Mouse (Mus musculus): ENCODE results near the gene Atxn1. TPM values are rescaled to one million over a fixed set of nuclear protein-coding genes. Genes with fewer than 3 reads are reported as not detected.
A peak's percentile ranks its signal among the peaks of the same experiment; 100 is the strongest.

The Atxn1 gene
- total RNA-seq, 2 experiments from 2014 or later = 158 to 167 TPM

GRCm38 (mm10) chr13:45964331-45964852 lies 416 bp downstream of the Atxn1 start:
- intact Hi-C loops (cut with DNase I) = loop anchor here (2.0 to 10.0 kb wide), 6 partner anchors 92 to 427 kb away; no protein-coding TSS in a partner anchor
- DNase-seq (ENCODE audit: low spot score in 2 of 2) = peak in 1 of 2 experiments; percentile 51

- intact Hi-C loops (cut with DNase I) = loop anchor here (2.0 to 10.0 kb wide), 6 partner anchors 91 to 426 kb away; no protein-coding TSS in a partner anchor
- DNase-seq (ENCODE audit: low spot score in 2 of 2) = peak; percentile 76 to 77
Measured at GRCm38 (mm10) chr13:45963497-45964330, 1.1 kb downstream of the Atxn1 start.

- peak; percentile 21 to 50 for DNase-seq (ENCODE audit: low spot score in 2 of 2)
- intact Hi-C loops (cut with DNase I) = loop anchor here (5.0 to 10.0 kb wide), 5 partner anchors 90 to 425 kb away; no protein-coding TSS in a partner anchor
Measured at GRCm38 (mm10) chr13:45962776-45963175, 2.0 kb downstream of the Atxn1 start.

DNA sequence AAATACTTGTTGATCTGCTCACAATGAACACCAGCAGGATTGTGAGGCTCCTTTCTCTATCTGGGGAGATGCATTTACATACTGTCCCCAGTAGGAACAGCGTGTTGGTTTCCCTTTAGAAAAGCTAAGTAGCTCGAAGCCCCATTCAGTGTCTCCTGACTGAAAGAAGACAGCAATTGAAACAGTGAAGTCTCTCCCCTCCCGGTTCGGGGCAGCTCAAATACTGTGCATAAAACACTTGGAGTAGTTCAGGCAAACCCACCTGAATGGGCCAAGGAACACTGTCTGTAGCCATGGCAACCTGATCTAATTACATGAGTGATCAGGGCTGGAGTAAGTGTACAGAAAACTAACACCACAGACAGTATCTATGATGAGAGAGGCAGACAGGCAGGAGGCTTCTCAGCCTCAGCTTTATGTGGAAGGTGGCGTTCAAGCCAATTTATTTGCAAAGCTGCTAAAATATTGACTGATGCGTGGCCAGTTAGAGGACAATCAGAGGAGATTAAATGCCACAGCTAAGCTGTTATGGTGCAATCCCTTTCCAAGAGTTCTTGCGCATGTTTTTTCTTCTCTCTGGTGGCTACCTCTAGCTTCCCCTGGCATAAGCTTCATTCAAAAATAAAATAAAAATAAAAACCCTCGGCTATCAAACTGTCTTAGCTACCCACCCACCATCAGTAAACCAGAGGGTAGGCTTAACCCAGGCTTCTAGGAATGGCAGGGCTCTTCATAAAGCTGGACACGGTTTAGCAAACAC lies 2.8 kb downstream of the Atxn1 start:
- peak; percentile 30 to 39 for DNase-seq (ENCODE audit: low spot score in 2 of 2)
- intact Hi-C loops (cut with DNase I) = loop anchor here (5.0 to 10.0 kb wide), 5 partner anchors 90 to 425 kb away; no protein-coding TSS in a partner anchor

DNA sequence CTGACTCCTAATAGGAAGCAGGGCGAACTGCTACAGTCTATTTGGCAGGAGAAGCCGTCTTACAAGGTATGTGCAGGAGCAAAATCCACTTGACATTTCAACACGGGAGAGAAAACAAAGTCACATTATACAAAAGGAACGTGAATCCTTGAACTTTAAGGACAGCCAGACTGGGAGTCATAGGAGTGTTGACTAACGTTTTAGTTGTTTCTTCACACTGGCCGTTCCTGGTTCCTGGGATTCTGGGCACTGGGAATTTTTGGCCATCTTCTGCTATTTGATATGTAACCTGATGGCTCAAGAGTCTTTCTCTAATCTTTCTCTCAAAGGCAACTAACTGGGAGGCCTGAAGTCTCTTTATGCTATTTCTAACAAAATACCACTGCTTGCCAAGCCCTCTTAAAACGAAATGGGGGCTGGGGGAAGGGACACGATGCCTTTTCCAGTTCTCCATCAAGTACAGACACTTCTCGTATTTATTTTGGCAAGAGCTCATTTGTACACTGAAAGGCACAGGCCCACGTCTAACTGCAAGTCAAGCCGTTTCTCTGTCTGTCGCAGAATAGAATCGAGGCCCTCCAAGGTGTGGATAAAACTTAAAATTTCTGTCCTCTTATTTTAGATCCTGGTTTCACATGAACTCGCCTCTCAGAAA lies 4.4 kb downstream of the Atxn1 start:
- no peak for DNase-seq (ENCODE audit: low spot score in 2 of 2)
- intact Hi-C loops (cut with DNase I) = loop anchor here (5.0 to 10.0 kb wide), 5 partner anchors 88 to 423 kb away; no protein-coding TSS in a partner anchor

DNA sequence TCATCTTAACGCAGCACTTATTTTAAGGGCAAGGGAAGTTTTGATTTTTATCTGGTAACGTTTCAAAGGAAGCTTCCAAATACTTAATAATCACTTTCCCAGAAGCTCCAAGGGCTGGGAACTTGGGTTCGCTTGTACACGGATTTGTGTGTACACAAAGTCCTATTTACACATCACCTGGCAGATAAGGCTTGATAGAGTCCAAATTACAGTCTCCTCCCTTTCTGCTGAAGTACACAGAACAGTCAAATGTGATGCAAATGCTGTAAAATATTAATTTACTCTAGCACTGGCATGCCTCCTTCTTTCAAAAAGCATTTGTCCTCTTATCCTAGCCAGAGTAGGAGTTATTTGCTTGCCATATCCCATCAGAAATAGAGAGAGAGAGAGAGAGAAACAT lies 6.5 kb downstream of the Atxn1 start:
- intact Hi-C loops (cut with DNase I) = no loop called here
- no peak for DNase-seq (ENCODE audit: low spot score in 2 of 2)

GRCm38 (mm10) chr13:45957629-45958028 lies 7.2 kb downstream of the Atxn1 start:
- DNase-seq (ENCODE audit: low spot score in 2 of 2) = no peak
- intact Hi-C loops (cut with DNase I) = no loop called here

- intact Hi-C loops (cut with DNase I) = no loop called here
- no peak for DNase-seq (ENCODE audit: low spot score in 2 of 2)
Measured at GRCm38 (mm10) chr13:45956287-45956686, 8.5 kb downstream of the Atxn1 start.

DNA sequence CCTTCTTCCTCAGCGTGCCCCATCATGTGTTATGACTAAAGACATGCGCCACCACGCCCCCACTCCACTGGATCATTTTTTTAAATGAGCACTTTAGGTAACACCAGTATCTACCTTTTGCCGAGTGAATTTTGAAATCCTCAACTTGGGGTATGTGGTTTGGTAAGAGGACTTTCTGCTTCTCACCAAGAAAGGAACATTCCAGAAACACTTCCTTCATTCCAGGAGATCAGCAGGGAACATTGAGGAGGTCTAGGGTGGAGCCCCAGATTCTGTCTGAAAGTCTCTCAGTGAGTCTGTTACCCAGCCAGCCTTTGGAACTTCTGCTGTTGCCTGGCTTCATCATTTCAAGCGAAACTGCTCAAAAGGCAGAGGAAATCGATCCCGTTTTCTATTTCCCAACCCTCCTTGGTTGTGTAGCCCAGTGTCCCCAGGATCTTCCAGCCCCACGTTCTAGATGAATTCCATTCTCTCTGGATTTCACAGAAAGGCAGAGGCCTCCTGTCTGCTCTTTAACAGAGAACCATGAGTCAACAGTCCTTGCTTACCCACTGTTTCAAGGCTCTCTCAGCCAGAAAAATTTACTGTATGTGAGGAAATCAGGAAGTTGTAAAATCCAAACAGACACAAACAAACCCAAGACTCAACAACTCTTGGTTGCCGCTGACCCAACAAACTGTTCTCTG lies 9.3 kb downstream of the Atxn1 start:
- no peak for DNase-seq (ENCODE audit: low spot score in 2 of 2)
- intact Hi-C loops (cut with DNase I) = no loop called here

DNA sequence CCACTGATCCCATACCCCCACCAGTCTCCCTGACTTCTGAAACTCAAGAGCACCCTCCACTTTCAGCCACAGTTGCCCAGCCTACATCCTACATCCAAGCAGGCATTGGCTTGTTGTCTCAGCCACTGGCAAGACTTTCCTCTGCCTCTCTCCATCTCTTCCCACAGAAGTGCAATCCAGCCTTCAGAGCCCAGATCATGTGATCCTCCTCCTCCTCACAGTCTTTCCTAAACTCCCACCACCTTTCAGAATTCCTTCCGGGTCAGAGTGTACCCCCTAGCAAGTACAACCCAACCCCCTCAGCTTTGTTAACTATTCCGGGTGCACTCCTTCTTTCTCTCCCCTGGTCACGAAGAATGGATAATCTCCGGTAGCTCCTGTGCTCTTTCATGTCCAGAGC lies 11.7 kb downstream of the Atxn1 start:
- intact Hi-C loops (cut with DNase I) = no loop called here
- peak in 1 of 2 experiments; percentile 81 for DNase-seq (ENCODE audit: low spot score in 2 of 2)

DNA sequence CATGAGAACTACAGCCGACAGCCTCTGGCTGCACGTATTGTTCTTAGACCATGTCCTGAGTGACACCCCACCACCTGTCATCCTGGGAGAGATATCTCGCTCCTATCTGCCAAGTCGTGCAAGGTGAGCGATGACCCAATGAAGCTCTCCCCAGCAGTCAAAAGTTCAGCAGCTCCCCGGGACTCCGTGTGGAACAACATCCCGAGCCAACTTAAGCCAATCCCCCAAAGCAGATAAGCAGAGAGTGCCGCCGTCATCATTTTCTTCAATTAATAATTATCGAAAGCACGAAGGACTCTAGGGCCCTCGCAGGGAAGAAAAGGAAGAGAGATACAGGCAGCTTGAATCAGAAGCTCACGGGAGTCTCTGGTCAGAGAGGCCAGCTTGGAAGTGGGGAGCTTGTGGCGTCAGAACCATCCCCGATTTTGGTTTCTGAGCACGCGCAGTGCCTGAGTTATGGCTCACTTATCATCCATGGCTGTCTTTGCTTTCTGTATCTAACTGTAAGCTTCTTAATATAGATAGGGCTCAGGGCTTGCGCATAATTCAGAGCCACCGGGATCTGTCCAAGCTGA lies 13.7 kb downstream of the Atxn1 start:
- intact Hi-C loops (cut with DNase I) = no loop called here
- no peak for DNase-seq (ENCODE audit: low spot score in 2 of 2)

DNA sequence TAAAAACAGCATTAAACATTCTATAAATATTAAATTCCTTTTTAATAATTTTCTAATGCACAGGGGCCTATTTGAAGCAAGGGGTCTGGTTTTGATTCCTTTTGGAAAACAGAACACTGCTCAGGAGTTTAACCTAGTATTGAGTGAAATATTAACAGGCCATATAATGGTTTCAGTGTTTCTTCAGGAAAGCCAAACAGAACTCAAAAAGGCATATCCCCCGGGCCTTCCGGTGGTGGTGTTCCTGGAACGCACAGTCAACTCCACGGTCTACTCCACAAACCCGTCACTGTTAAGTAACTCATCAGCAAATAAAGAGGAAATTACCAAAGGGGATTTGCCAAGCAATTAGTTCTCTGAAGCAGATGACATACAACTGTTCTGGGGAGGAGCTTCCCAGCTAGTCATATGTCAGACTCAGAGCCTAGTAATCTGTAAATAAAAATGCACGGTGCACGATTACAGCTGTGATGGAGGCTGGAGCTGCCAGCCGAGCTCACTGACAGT lies 14.4 kb downstream of the Atxn1 start:
- DNase-seq (ENCODE audit: low spot score in 2 of 2) = no peak
- intact Hi-C loops (cut with DNase I) = no loop called here

DNA sequence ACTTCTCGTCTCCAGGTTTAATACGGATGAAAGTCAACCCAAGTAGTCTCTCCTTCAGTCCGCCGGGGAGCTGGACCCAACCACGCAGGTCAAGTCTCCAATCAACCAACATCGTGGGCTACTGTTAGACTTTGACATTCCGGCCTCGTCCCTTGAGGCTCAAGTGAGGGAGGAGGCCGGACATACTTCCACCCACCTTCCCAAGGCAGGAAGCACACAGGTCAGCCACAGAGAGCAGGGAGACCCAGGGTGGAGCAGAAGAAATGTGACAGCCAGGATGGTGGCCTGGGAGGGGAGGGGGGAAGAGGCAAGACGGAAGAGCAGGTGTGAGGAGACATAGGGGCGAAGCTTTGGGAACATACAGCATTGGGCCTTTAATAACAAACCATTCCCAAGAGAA lies 18.7 kb downstream of the Atxn1 start:
- intact Hi-C loops (cut with DNase I) = no loop called here
- no peak for DNase-seq (ENCODE audit: low spot score in 2 of 2)

GRCm38 (mm10) chr13:45942337-45942736 lies 22.5 kb downstream of the Atxn1 start:
- intact Hi-C loops (cut with DNase I) = no loop called here
- DNase-seq (ENCODE audit: low spot score in 2 of 2) = no peak

DNA sequence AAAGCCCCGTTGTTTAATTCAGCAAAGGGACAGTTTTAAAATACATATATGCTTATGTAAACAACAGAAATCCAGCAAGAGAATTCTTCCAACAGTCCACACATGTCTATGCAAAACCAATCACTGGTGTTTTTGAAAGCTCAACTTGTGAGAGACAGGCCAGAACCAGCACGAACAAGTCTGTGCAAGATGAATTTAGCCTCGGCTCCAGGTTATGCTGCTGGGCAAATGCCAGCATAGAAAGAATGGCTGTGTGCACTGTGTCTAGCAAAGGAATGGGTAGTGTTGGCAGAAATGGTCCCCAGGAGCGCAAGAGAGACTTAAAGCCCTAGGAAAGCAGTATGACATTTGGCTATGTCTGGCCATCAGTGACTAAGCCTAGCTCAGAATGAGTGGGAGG lies 24.1 kb downstream of the Atxn1 start:
- no peak for DNase-seq (ENCODE audit: low spot score in 2 of 2)
- intact Hi-C loops (cut with DNase I) = no loop called here

GRCm38 (mm10) chr13:45939561-45939960 lies 25.2 kb downstream of the Atxn1 start:
- intact Hi-C loops (cut with DNase I) = no loop called here
- DNase-seq (ENCODE audit: low spot score in 2 of 2) = no peak

- intact Hi-C loops (cut with DNase I) = no loop called here
- DNase-seq (ENCODE audit: low spot score in 2 of 2) = no peak
Measured at GRCm38 (mm10) chr13:45938083-45938482, 26.7 kb downstream of the Atxn1 start.

GRCm38 (mm10) chr13:45936765-45937164 lies 28.0 kb downstream of the Atxn1 start:
- intact Hi-C loops (cut with DNase I) = no loop called here
- no peak for DNase-seq (ENCODE audit: low spot score in 2 of 2)

- intact Hi-C loops (cut with DNase I) = no loop called here
- no peak for DNase-seq (ENCODE audit: low spot score in 2 of 2)
Measured at GRCm38 (mm10) chr13:45935798-45936197, 29.0 kb downstream of the Atxn1 start.

Measured in left cerebral cortex, postnatal 25 days (tissue).